Mouse (Mus musculus) embryonic facial prominence, embryonic 15.5 days (tissue): ENCODE data around the gene Olfr761. TPM values are rescaled to one million over a fixed set of nuclear protein-coding genes. Genes with fewer than 3 reads are reported as not detected.
"Not testable (repeated sequence)": the region's sequence is repeated elsewhere in the genome, so short reads cannot be mapped to it uniquely, and the experiment has no call there.

ENCODE experiments used
- ATAC-seq: fragments of 200-750 bp; cut with Nextera tagmentation; 2 replicates; pipeline ENCODE4 v1.8.0; 2017; ENCODE audit warnings: low read depth, moderate TSS enrichment; ENCODE audit not compliant: insufficient number of reproducible peaks, low FRiP score, low TSS enrichment
- H3K27ac ChIP-seq: fragments of 300-500 bp; sonication (generic); replicated peaks from 2 replicates; pipeline ENCODE4 v1.5.1; 2015; ENCODE audit warnings: mild to moderate bottlenecking, inconsistent platforms
- H3K27me3 ChIP-seq: fragments of 300-500 bp; sonication (generic); 2 replicates; pipeline ENCODE4 v1.6.1; 2015; ENCODE audit warnings: inconsistent platforms
- H3K36me3 ChIP-seq: fragments of 300-500 bp; sonication (generic); 2 replicates; pipeline ENCODE4 v1.6.1; 2015; ENCODE audit warnings: mild to moderate bottlenecking, inconsistent platforms
- H3K4me1 ChIP-seq: fragments of 300-500 bp; sonication (generic); 2 replicates; pipeline ENCODE4 v1.6.1; 2015; ENCODE audit warnings: inconsistent platforms
- H3K4me2 ChIP-seq: fragments of 300-500 bp; sonication (generic); replicated peaks from 2 replicates; pipeline ENCODE4 v1.6.1; 2015; ENCODE audit warnings: mild to moderate bottlenecking, inconsistent platforms
- H3K4me3 ChIP-seq: fragments of 300-500 bp; sonication (generic); replicated peaks from 2 replicates; pipeline ENCODE4 v1.5.1; 2015; ENCODE audit warnings: mild to moderate bottlenecking, inconsistent platforms
- H3K9ac ChIP-seq: fragments of 300-500 bp; sonication (generic); 2 replicates; pipeline ENCODE4 v1.6.1; 2015; ENCODE audit warnings: inconsistent platforms
- H3K9me3 ChIP-seq: fragments of 300-500 bp; sonication (generic); replicated peaks from 2 replicates; pipeline ENCODE4 v1.6.1; 2016; ENCODE audit warnings: inconsistent platforms
- WGBS: fragments of 180-500 bp; shearing (Covaris S2); methylation state at CpG from one replicate; pipeline ENCODE4 v1.1.7; 2015; 5-methylcytosine and 5-hydroxymethylcytosine counted together
- polyA plus RNA-seq: library from polyadenylated mRNA; unstranded; fragments of >200 nt; fragmentation: Nextera tagmentation; extraction: Ambion mirVana; gene quantifications from 2 replicates; pipeline ENCODE4 v1.2.1, GENCODE M21; 2015

Gene Olfr761
- not detected in 2 replicates for polyA plus RNA-seq

GRCm38 (mm10) chr17:37952979-37953378 is at the start of gene Olfr761:
Olfr761 (minus strand) TSS chr17:37953079.
- ATAC-seq: no peak
- H3K4me1 ChIP-seq: no peaks in the 10 kb centered on the region

GRCm38 (mm10) chr17:37995635-37996307 is 42.9 kb upstream of the Olfr761 start:
- no peak overlapping the region for H3K9ac ChIP-seq
- no peak overlapping the region for H3K4me2 ChIP-seq
- H3K36me3 ChIP-seq: no peaks in the 10 kb centered on the region
- no peak overlapping the region for H3K27ac ChIP-seq
- no peaks in the 10 kb centered on the region for H3K9me3 ChIP-seq
- no peaks in the 10 kb centered on the region for H3K27me3 ChIP-seq
- H3K4me1 ChIP-seq: no peaks in the 10 kb centered on the region
- no peak overlapping the region for H3K4me3 ChIP-seq
- 55% methylated on average over 10 of the region's 10 CpGs for WGBS
- ATAC-seq: no peak

More at GRCm38 (mm10) chr17:37952979-37953378, at the start of gene Olfr761:
- Histone ChIP-seq H3K27ac (no peak within 1 kb of the TSS), H3K4me3 (no peak within 1 kb of the TSS), H3K4me2 (no peak within 1 kb of the TSS), H3K9ac (no peak within 1 kb of the TSS), H3K27me3 (no peaks in the 10 kb centered on the region), H3K9me3 (no peaks in the 10 kb centered on the region), H3K36me3 (no peaks in the 10 kb centered on the region)
- 71% methylated on average over 2 of the region's 2 CpGs for WGBS

- H3K9me3 ChIP-seq: no peaks in the 10 kb centered on the region
- H3K9ac ChIP-seq: no peak overlapping the region
- no peak overlapping the region for H3K4me2 ChIP-seq
- H3K4me3 ChIP-seq: no peak overlapping the region
- no peaks in the 10 kb centered on the region for H3K4me1 ChIP-seq
- WGBS: 37% methylated on average over 3 of the region's 3 CpGs
- no peak overlapping the region for H3K27ac ChIP-seq
- no peaks in the 10 kb centered on the region for H3K27me3 ChIP-seq
- no peak for ATAC-seq
- H3K36me3 ChIP-seq: no peaks in the 10 kb centered on the region
These were observed 37.6 kb upstream of the Olfr761 start for GRCm38 (mm10) chr17:37990453-37990961.

- no peak overlapping the region for H3K27ac ChIP-seq
- H3K9me3 ChIP-seq: no peaks in the 10 kb centered on the region
- WGBS: 73% methylated on average over 3 of the region's 3 CpGs
- H3K36me3 ChIP-seq: no peaks in the 10 kb centered on the region
- H3K4me3 ChIP-seq: no peak overlapping the region
- H3K4me2 ChIP-seq: no peak overlapping the region
- H3K27me3 ChIP-seq: no peaks in the 10 kb centered on the region
- ATAC-seq: no peak
- no peaks in the 10 kb centered on the region for H3K4me1 ChIP-seq
- no peak overlapping the region for H3K9ac ChIP-seq
These were observed 20.7 kb upstream of the Olfr761 start for GRCm38 (mm10) chr17:37973591-37973990.

- Histone ChIP-seq H3K4me3 (no peak within 1 kb of the TSS), H3K36me3 (no peaks in the 10 kb centered on the region), H3K27me3 (no peaks in the 10 kb centered on the region), H3K4me2 (no peak within 1 kb of the TSS), H3K9me3 (no peaks in the 10 kb centered on the region), H3K4me1 (no peaks in the 10 kb centered on the region), H3K27ac (no peak within 1 kb of the TSS), H3K9ac (no peak within 1 kb of the TSS)
- ATAC-seq: no peak
These were observed 32.6 kb downstream of the Olfr761 start, which contains the start of gene Olfr128 for GRCm38 (mm10) chr17:37920248-37920647. Olfr128 (plus strand) TSS chr17:37920548.

- H3K27me3 ChIP-seq, H3K9ac ChIP-seq, ATAC-seq, H3K36me3 ChIP-seq, H3K9me3 ChIP-seq, H3K4me3 ChIP-seq, H3K4me1 ChIP-seq, H3K4me2 ChIP-seq, H3K27ac ChIP-seq: not testable (repeated sequence)
- WGBS: 58% methylated on average over 8 of the region's 8 CpGs
These were observed 46.1 kb downstream of the Olfr761 start for GRCm38 (mm10) chr17:37906821-37907220.

Other genes starting within 250 kb of the Olfr761 start
- gene Olfr120, start 231.3 kb downstream of the Olfr761 start, polyA plus RNA-seq: not detected in 2 replicates
- not detected in 2 replicates for gene Olfr121, start 204.2 kb downstream of the Olfr761 start, polyA plus RNA-seq
- gene Olfr122, start 184.5 kb downstream of the Olfr761 start, polyA plus RNA-seq: 0.16 TPM in 1 of 2 replicates, not detected in the other
- not detected in 2 replicates for gene Olfr123, start 159.6 kb downstream of the Olfr761 start, polyA plus RNA-seq
- gene Olfr124, start 153.2 kb downstream of the Olfr761 start, polyA plus RNA-seq: 0.04 and 0.09 TPM in 2 replicates
- 0.13 TPM in 1 of 2 replicates, not detected in the other for gene Olfr125, start 120.1 kb downstream of the Olfr761 start, polyA plus RNA-seq
- gene Olfr126, start 105.6 kb downstream of the Olfr761 start, polyA plus RNA-seq: not detected in 2 replicates
- gene Olfr127, start 52.6 kb downstream of the Olfr761 start, polyA plus RNA-seq: not detected in 2 replicates
- gene Olfr128, start 32.5 kb downstream of the Olfr761 start, polyA plus RNA-seq: not detected in 2 replicates
- not detected in 2 replicates for gene Olfr129, start 107.0 kb upstream of the Olfr761 start, polyA plus RNA-seq
- not detected in 2 replicates for gene Olfr130, start 110.8 kb upstream of the Olfr761 start, polyA plus RNA-seq
- 0.11 TPM in 1 of 2 replicates, not detected in the other for gene Olfr131, start 135.6 kb upstream of the Olfr761 start, polyA plus RNA-seq
- gene Olfr132, start 181.4 kb upstream of the Olfr761 start, polyA plus RNA-seq: not detected in 2 replicates
- not detected in 2 replicates for gene Olfr133, start 192.2 kb upstream of the Olfr761 start, polyA plus RNA-seq
- not detected in 2 replicates for gene Olfr134, start 218.3 kb upstream of the Olfr761 start, polyA plus RNA-seq